Mouse (Mus musculus): ENCODE measurements around the gene Trp63.
"Not testable (repeated sequence)": the region's sequence is repeated elsewhere in the genome, so short reads cannot be mapped to it uniquely, and the experiment has no call there.

Trp63 gene

GRCm38 (mm10) chr16:25683531-25684248, at the start of gene Trp63:
TSS of gene Trp63 (plus strand) at chr16:25683763.
- in situ Hi-C loops (cut with MboI; ENCODE audit: low sequenced_read_pairs), result no loop called here

- in situ Hi-C loops (cut with MboI; ENCODE audit: low sequenced_read_pairs), result not testable (repeated sequence)
Observed at GRCm38 (mm10) chr16:25644716-25645115, 38.8 kb upstream of the Trp63 start.

- in situ Hi-C loops (cut with MboI; ENCODE audit: low sequenced_read_pairs), result no loop called here
Observed at GRCm38 (mm10) chr16:25660510-25661235, 22.9 kb upstream of the Trp63 start.

- in situ Hi-C loops (cut with MboI; ENCODE audit: low sequenced_read_pairs), result no loop called here
Observed at GRCm38 (mm10) chr16:25663116-25663515, 20.4 kb upstream of the Trp63 start.

GRCm38 (mm10) chr16:25673861-25674440, 9.6 kb upstream of the Trp63 start:
- in situ Hi-C loops (cut with MboI; ENCODE audit: low sequenced_read_pairs), result no loop called here

- in situ Hi-C loops (cut with MboI; ENCODE audit: low sequenced_read_pairs), result no loop called here
Observed at GRCm38 (mm10) chr16:25680369-25680768, 3.2 kb upstream of the Trp63 start.

GRCm38 (mm10) chr16:25682533-25682932, 1.0 kb upstream of the Trp63 start:
- in situ Hi-C loops (cut with MboI; ENCODE audit: low sequenced_read_pairs), result no loop called here

- in situ Hi-C loops (cut with MboI; ENCODE audit: low sequenced_read_pairs), result no loop called here
Observed at GRCm38 (mm10) chr16:25684572-25684971, 1.0 kb downstream of the Trp63 start.

- in situ Hi-C loops (cut with MboI; ENCODE audit: low sequenced_read_pairs), result no loop called here
Observed at GRCm38 (mm10) chr16:25690612-25691011, 7.0 kb downstream of the Trp63 start.

GRCm38 (mm10) chr16:25701252-25701651, 17.7 kb downstream of the Trp63 start:
- in situ Hi-C loops (cut with MboI; ENCODE audit: low sequenced_read_pairs), result no loop called here

- in situ Hi-C loops (cut with MboI; ENCODE audit: low sequenced_read_pairs), result no loop called here
Observed at GRCm38 (mm10) chr16:25706260-25706659, 22.7 kb downstream of the Trp63 start.

GRCm38 (mm10) chr16:25715790-25716189, 32.2 kb downstream of the Trp63 start:
- in situ Hi-C loops (cut with MboI; ENCODE audit: low sequenced_read_pairs), result no loop called here

GRCm38 (mm10) chr16:25723131-25723530, 39.6 kb downstream of the Trp63 start:
- in situ Hi-C loops (cut with MboI; ENCODE audit: low sequenced_read_pairs), result no loop called here

- in situ Hi-C loops (cut with MboI; ENCODE audit: low sequenced_read_pairs), result no loop called here
Observed at GRCm38 (mm10) chr16:25727001-25727400, 43.4 kb downstream of the Trp63 start.

- in situ Hi-C loops (cut with MboI; ENCODE audit: low sequenced_read_pairs), result no loop called here
Observed at GRCm38 (mm10) chr16:25727957-25728506, 44.5 kb downstream of the Trp63 start.

- in situ Hi-C loops (cut with MboI; ENCODE audit: low sequenced_read_pairs), result no loop called here
Observed at GRCm38 (mm10) chr16:25736912-25737311, 53.3 kb downstream of the Trp63 start.

- in situ Hi-C loops (cut with MboI; ENCODE audit: low sequenced_read_pairs), result no loop called here
Observed at GRCm38 (mm10) chr16:25737623-25738050, 54.1 kb downstream of the Trp63 start.

- in situ Hi-C loops (cut with MboI; ENCODE audit: low sequenced_read_pairs), result no loop called here
Observed at GRCm38 (mm10) chr16:25746807-25747206, 63.2 kb downstream of the Trp63 start.

GRCm38 (mm10) chr16:25751866-25752265, 68.3 kb downstream of the Trp63 start:
- in situ Hi-C loops (cut with MboI; ENCODE audit: low sequenced_read_pairs), result no loop called here

- in situ Hi-C loops (cut with MboI; ENCODE audit: low sequenced_read_pairs), result no loop called here
Observed at GRCm38 (mm10) chr16:25758108-25758507, 74.5 kb downstream of the Trp63 start.

GRCm38 (mm10) chr16:25765549-25765948, 82.0 kb downstream of the Trp63 start:
- in situ Hi-C loops (cut with MboI; ENCODE audit: low sequenced_read_pairs), result no loop called here

GRCm38 (mm10) chr16:25774611-25775010, 91.0 kb downstream of the Trp63 start:
- in situ Hi-C loops (cut with MboI; ENCODE audit: low sequenced_read_pairs), result no loop called here
